In the genomic region with DNA sequence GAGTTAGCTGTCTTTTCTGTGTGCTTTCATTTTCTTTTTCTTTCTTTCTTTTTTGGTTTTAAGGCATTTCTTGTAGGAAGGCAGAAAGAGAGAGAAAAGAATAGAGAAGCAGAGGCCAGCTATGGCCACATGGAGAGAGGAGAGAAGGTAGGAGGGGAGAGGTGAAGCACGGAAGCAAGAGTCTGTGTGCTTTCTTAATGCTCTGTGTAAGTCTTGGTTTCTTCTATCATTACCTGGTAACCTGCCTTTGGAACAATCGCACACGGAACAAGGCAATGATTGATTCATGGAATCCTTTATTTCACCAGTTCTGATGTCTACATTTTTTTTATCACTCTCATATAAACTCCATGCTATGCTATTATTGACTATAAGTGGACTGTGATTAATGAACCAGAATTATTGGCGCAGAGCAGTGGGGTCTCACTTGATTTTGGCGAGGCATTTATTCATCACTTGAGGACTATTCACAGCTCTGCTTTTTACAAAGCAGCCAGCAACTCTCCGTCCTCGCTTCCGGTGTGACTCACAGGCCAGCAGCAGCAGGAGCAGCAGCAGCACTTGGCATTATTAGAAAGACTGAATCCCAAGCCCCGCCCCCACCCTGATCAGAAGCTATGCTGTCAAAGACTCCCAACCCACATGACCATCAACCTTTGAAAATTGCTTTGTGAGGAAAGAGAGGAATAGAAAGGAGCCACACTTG, we compare ENCODE assay signal across 8 mouse cellular contexts.
A peak's percentile ranks its signal among the peaks of the same experiment; 100 is the strongest.
DNase-seq lines count a peak whose midpoint lies in the region; ATAC-seq lines count a peak whose summit lies in the region.

No protein-coding gene starts in this region.

- H3K4me1 ChIP-seq in forebrain, embryonic 12.5 days: peaks cover 12% of the 10 kb centered on the region
- peaks cover 12% of the 10 kb centered on the region for H3K4me1 ChIP-seq in midbrain, embryonic 15.5 days

- peak; percentile 17 to 21 for DNase-seq in cerebellum, postnatal 14 days
- DNase-seq in cerebellum, postnatal 36 days: no peak
- peak; percentile 64 for DNase-seq in MN1 (ENCODE audit: low spot score)
- DNase-seq in gastrocnemius, adult 8-10 months (ENCODE audit: low spot score in 2 of 2): no peak
- DNase-seq in spleen, adult 18-20 months: no peak

- peak overlapping the region; percentile 46; the same call in 1 of the 2 replicates for H3K27ac ChIP-seq in forebrain, embryonic 12.5 days
- H3K27ac ChIP-seq in midbrain, embryonic 15.5 days: peak overlapping the region; percentile 73

- ATAC-seq in forebrain, embryonic 12.5 days (ENCODE audit: low FRiP score): peak; percentile 93
- ATAC-seq in midbrain, embryonic 15.5 days (replicated peaks): peak; percentile 95
- ATAC-seq in megakaryocyte-erythroid progenitor cell, adult 5-6 weeks (replicated peaks; ENCODE audit: low FRiP score, low TSS enrichment, poor library complexity, severe bottlenecking): no peak

- H3K4me2 ChIP-seq in forebrain, embryonic 12.5 days: peak overlapping the region; percentile 32
- peak overlapping the region; percentile 31 for H3K4me2 ChIP-seq in midbrain, embryonic 15.5 days

- H3K27me3 ChIP-seq in forebrain, embryonic 12.5 days: no peaks in the 10 kb centered on the region
- H3K27me3 ChIP-seq in midbrain, embryonic 15.5 days (replicated peaks): no peaks in the 10 kb centered on the region

- peak overlapping the region; percentile 12; the same call in 1 of the 2 replicates for H3K9ac ChIP-seq in forebrain, embryonic 12.5 days
- no peak overlapping the region for H3K9ac ChIP-seq in midbrain, embryonic 15.5 days

- H3K36me3 ChIP-seq in forebrain, embryonic 12.5 days (replicated peaks): no peaks in the 10 kb centered on the region
- H3K36me3 ChIP-seq in midbrain, embryonic 15.5 days (replicated peaks): no peaks in the 10 kb centered on the region

- 28% methylated on average over 9 of the region's 9 CpGs for WGBS in forebrain, embryonic 12.5 days
- WGBS in midbrain, embryonic 15.5 days: 22% methylated on average over 9 of the region's 9 CpGs

- H3K4me3 ChIP-seq in forebrain, embryonic 12.5 days (replicated peaks): no peak overlapping the region
- no peak overlapping the region for H3K4me3 ChIP-seq in midbrain, embryonic 15.5 days

- H3K9me3 ChIP-seq in forebrain, embryonic 12.5 days: no peaks in the 10 kb centered on the region
- no peaks in the 10 kb centered on the region for H3K9me3 ChIP-seq in midbrain, embryonic 15.5 days

Comparison
In these comparisons a context has a peak if more than half of its experiments do, and no peak if none do; other contexts are left out.
1. DNase-seq: peak in cerebellum, postnatal 14 days (2 of 2) and MN1 (single experiment); none in cerebellum, postnatal 36 days (0 of 2), gastrocnemius, adult 8-10 months (0 of 2) and spleen, adult 18-20 months (0 of 2).